Mouse (Mus musculus): ENCODE data around the gene Tnpo1. TPM values are rescaled to one million over a fixed set of nuclear protein-coding genes. Genes with fewer than 3 reads are reported as not detected.
"Not testable (repeated sequence)": the region's sequence is repeated elsewhere in the genome, so short reads cannot be mapped to it uniquely, and the experiment has no call there.

Tnpo1 gene
- polyA plus RNA-seq, 1 experiment from 2014 or later = 75.1 TPM

GRCm38 (mm10) chr13:98836423-98837088, 89.6 kb downstream of the Tnpo1 start:
- no peaks in the 10 kb centered on the region for H3K9me3 ChIP-seq (ENCODE audit: control insufficient read depth, low read depth, low read length)
- no peak overlapping the region for H3K27ac ChIP-seq (ENCODE audit: low read length)
- H3K9ac ChIP-seq (replicated peaks; ENCODE audit: low read depth, low read length) = no peak overlapping the region
- no peaks in the 10 kb centered on the region for H3K27me3 ChIP-seq (ENCODE audit: control insufficient read depth, insufficient read depth, low read length)
- peaks cover 7% of the 10 kb centered on the region; the same call in 1 of the 2 replicates for H3K36me3 ChIP-seq (ENCODE audit: control insufficient read depth, insufficient read depth, low read length)
- ATAC-seq (ENCODE audit: insufficient number of reproducible peaks, insufficient read depth, low FRiP score, low read depth) = no peak
- no peak overlapping the region for H3K4me3 ChIP-seq (ENCODE audit: low read depth, low read length)
- H3K4me1 ChIP-seq (ENCODE audit: control insufficient read depth, insufficient read depth, low read length) = no peaks in the 10 kb centered on the region
- WGBS = 89% methylated on average over 6 of the region's 6 CpGs
- H3K4me2 ChIP-seq (replicated peaks; ENCODE audit: low read depth, low read length) = no peak overlapping the region

- no peak for ATAC-seq (ENCODE audit: insufficient number of reproducible peaks, insufficient read depth, low FRiP score, low read depth)
- no peaks in the 10 kb centered on the region for H3K9me3 ChIP-seq (ENCODE audit: control insufficient read depth, low read depth, low read length)
- H3K4me2 ChIP-seq (replicated peaks; ENCODE audit: low read depth, low read length) = no peak overlapping the region
- no peak overlapping the region for H3K27ac ChIP-seq (ENCODE audit: low read length)
- H3K9ac ChIP-seq (replicated peaks; ENCODE audit: low read depth, low read length) = no peak overlapping the region
- WGBS = 87% methylated on average over 5 of the region's 5 CpGs
- peaks cover 5% of the 10 kb centered on the region; the same call in 1 of the 2 replicates for H3K36me3 ChIP-seq (ENCODE audit: control insufficient read depth, insufficient read depth, low read length)
- H3K27me3 ChIP-seq (ENCODE audit: control insufficient read depth, insufficient read depth, low read length) = no peaks in the 10 kb centered on the region
- H3K4me3 ChIP-seq (ENCODE audit: low read depth, low read length) = no peak overlapping the region
- no peaks in the 10 kb centered on the region for H3K4me1 ChIP-seq (ENCODE audit: control insufficient read depth, insufficient read depth, low read length)
Measured at GRCm38 (mm10) chr13:98835740-98836139, 90.4 kb downstream of the Tnpo1 start.

GRCm38 (mm10) chr13:98834723-98835122, 91.5 kb downstream of the Tnpo1 start:
- H3K4me2 ChIP-seq (replicated peaks; ENCODE audit: low read depth, low read length) = no peak overlapping the region
- H3K9ac ChIP-seq (replicated peaks; ENCODE audit: low read depth, low read length) = no peak overlapping the region
- H3K27ac ChIP-seq (ENCODE audit: low read length) = no peak overlapping the region
- H3K9me3 ChIP-seq (ENCODE audit: control insufficient read depth, low read depth, low read length) = no peaks in the 10 kb centered on the region
- no peaks in the 10 kb centered on the region for H3K4me1 ChIP-seq (ENCODE audit: control insufficient read depth, insufficient read depth, low read length)
- no peak overlapping the region for H3K4me3 ChIP-seq (ENCODE audit: low read depth, low read length)
- no peaks in the 10 kb centered on the region for H3K27me3 ChIP-seq (ENCODE audit: control insufficient read depth, insufficient read depth, low read length)
- H3K36me3 ChIP-seq (ENCODE audit: control insufficient read depth, insufficient read depth, low read length) = no peaks in the 10 kb centered on the region; the same call in 1 of the 2 replicates
- ATAC-seq (ENCODE audit: insufficient number of reproducible peaks, insufficient read depth, low FRiP score, low read depth) = no peak
- 85% methylated on average over 3 of the region's 3 CpGs for WGBS

- no peaks in the 10 kb centered on the region for H3K4me1 ChIP-seq (ENCODE audit: control insufficient read depth, insufficient read depth, low read length)
- H3K36me3 ChIP-seq (ENCODE audit: control insufficient read depth, insufficient read depth, low read length) = no peaks in the 10 kb centered on the region; the same call in 1 of the 2 replicates
- H3K4me3 ChIP-seq (ENCODE audit: low read depth, low read length) = no peak overlapping the region
- H3K9me3 ChIP-seq (ENCODE audit: control insufficient read depth, low read depth, low read length) = no peaks in the 10 kb centered on the region
- no peak overlapping the region for H3K9ac ChIP-seq (replicated peaks; ENCODE audit: low read depth, low read length)
- H3K27ac ChIP-seq (ENCODE audit: low read length) = no peak overlapping the region
- H3K27me3 ChIP-seq (ENCODE audit: control insufficient read depth, insufficient read depth, low read length) = no peaks in the 10 kb centered on the region
- H3K4me2 ChIP-seq (replicated peaks; ENCODE audit: low read depth, low read length) = no peak overlapping the region
- WGBS = 32% methylated on average over 1 of the region's 1 CpGs
- no peak for ATAC-seq (ENCODE audit: insufficient number of reproducible peaks, insufficient read depth, low FRiP score, low read depth)
Measured at GRCm38 (mm10) chr13:98834199-98834598, 92.0 kb downstream of the Tnpo1 start.

- Histone ChIP-seq H3K4me1 (ENCODE audit: control insufficient read depth, insufficient read depth, low read length) (no peaks in the 10 kb centered on the region), H3K27me3 (ENCODE audit: control insufficient read depth, insufficient read depth, low read length) (no peaks in the 10 kb centered on the region), H3K27ac (ENCODE audit: low read length) (no peak overlapping the region), H3K36me3 (ENCODE audit: control insufficient read depth, insufficient read depth, low read length) (no peaks in the 10 kb centered on the region), H3K9ac (replicated peaks; ENCODE audit: low read depth, low read length) (no peak overlapping the region), H3K9me3 (ENCODE audit: control insufficient read depth, low read depth, low read length) (no peaks in the 10 kb centered on the region), H3K4me2 (replicated peaks; ENCODE audit: low read depth, low read length) (no peak overlapping the region), H3K4me3 (ENCODE audit: low read depth, low read length) (no peak overlapping the region)
- no peak for ATAC-seq (ENCODE audit: insufficient number of reproducible peaks, insufficient read depth, low FRiP score, low read depth)
- WGBS = 75% methylated on average over 10 of the region's 10 CpGs
Measured at GRCm38 (mm10) chr13:98832451-98833450, 93.4 kb downstream of the Tnpo1 start.

- H3K4me1 ChIP-seq (ENCODE audit: control insufficient read depth, insufficient read depth, low read length); H3K27me3 ChIP-seq (ENCODE audit: control insufficient read depth, insufficient read depth, low read length); H3K9ac ChIP-seq (replicated peaks; ENCODE audit: low read depth, low read length); H3K9me3 ChIP-seq (ENCODE audit: control insufficient read depth, low read depth, low read length); H3K4me2 ChIP-seq (replicated peaks; ENCODE audit: low read depth, low read length); ATAC-seq (ENCODE audit: insufficient number of reproducible peaks, insufficient read depth, low FRiP score, low read depth); H3K36me3 ChIP-seq (ENCODE audit: control insufficient read depth, insufficient read depth, low read length); H3K27ac ChIP-seq (ENCODE audit: low read length); H3K4me3 ChIP-seq (ENCODE audit: low read depth, low read length): not testable (repeated sequence)
- WGBS = 91% methylated on average over 6 of the region's 6 CpGs
Measured at GRCm38 (mm10) chr13:98829026-98829425, 97.2 kb downstream of the Tnpo1 start.

- no peaks in the 10 kb centered on the region for H3K9me3 ChIP-seq (ENCODE audit: control insufficient read depth, low read depth, low read length)
- no peak for ATAC-seq (ENCODE audit: insufficient number of reproducible peaks, insufficient read depth, low FRiP score, low read depth)
- WGBS = 70% methylated on average over 4 of the region's 4 CpGs
- no peak overlapping the region for H3K4me2 ChIP-seq (replicated peaks; ENCODE audit: low read depth, low read length)
- no peaks in the 10 kb centered on the region for H3K27me3 ChIP-seq (ENCODE audit: control insufficient read depth, insufficient read depth, low read length)
- H3K4me3 ChIP-seq (ENCODE audit: low read depth, low read length) = no peak overlapping the region
- no peaks in the 10 kb centered on the region for H3K36me3 ChIP-seq (ENCODE audit: control insufficient read depth, insufficient read depth, low read length)
- no peak overlapping the region for H3K9ac ChIP-seq (replicated peaks; ENCODE audit: low read depth, low read length)
- no peak overlapping the region for H3K27ac ChIP-seq (ENCODE audit: low read length)
- no peaks in the 10 kb centered on the region for H3K4me1 ChIP-seq (ENCODE audit: control insufficient read depth, insufficient read depth, low read length)
Measured at GRCm38 (mm10) chr13:98825574-98825973, 100.6 kb downstream of the Tnpo1 start.

- Histone ChIP-seq H3K4me1 (ENCODE audit: control insufficient read depth, insufficient read depth, low read length) (no peaks in the 10 kb centered on the region), H3K9ac (replicated peaks; ENCODE audit: low read depth, low read length) (no peak overlapping the region), H3K4me3 (ENCODE audit: low read depth, low read length) (no peak overlapping the region), H3K36me3 (ENCODE audit: control insufficient read depth, insufficient read depth, low read length) (no peaks in the 10 kb centered on the region), H3K9me3 (ENCODE audit: control insufficient read depth, low read depth, low read length) (no peaks in the 10 kb centered on the region), H3K27me3 (ENCODE audit: control insufficient read depth, insufficient read depth, low read length) (no peaks in the 10 kb centered on the region), H3K27ac (ENCODE audit: low read length) (no peak overlapping the region), H3K4me2 (replicated peaks; ENCODE audit: low read depth, low read length) (no peak overlapping the region)
- WGBS = 62% methylated on average over 2 of the region's 2 CpGs
- no peak for ATAC-seq (ENCODE audit: insufficient number of reproducible peaks, insufficient read depth, low FRiP score, low read depth)
Measured at GRCm38 (mm10) chr13:98819094-98819493, 107.1 kb downstream of the Tnpo1 start.

All from stomach, embryonic 14.5 days (tissue).